Mouse (Mus musculus): ENCODE data around the gene Nup50. TPM values are rescaled to one million over a fixed set of nuclear protein-coding genes. Genes with fewer than 3 reads are reported as not detected.
A peak's percentile ranks its signal among the peaks of the same experiment; 100 is the strongest.

The Nup50 gene
- polyA plus RNA-seq, 1 experiment from 2014 or later = 20.4 TPM

DNA sequence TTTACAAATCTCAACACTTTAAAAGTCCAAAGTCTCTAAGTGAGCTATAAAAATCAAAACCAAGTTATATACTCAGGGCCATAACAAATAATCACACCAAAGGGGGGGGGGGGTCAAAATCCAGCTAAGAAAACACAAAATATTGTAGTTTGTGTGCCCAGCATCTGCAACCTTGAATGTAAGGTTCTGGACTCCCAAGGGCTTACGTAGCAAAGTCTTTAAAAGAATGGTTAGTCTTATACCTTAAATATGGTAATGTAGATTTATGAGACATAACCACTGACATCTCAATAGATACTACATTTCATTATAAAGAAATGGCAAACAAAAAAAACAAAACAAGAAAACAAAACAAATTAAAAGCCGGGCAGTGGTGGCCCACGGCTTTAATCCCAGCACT is 3.3 kb upstream of the Nup50 start, which contains the start of gene Gm29666:
Gene Gm29666, minus strand, starts transcription at position 101 of the 400 bp plus-strand sequence.
- no peak within 1 kb of the TSS for H3K9ac ChIP-seq
- H3K4me3 ChIP-seq = no peak within 1 kb of the TSS
- WGBS = 86% methylated on average over 3 of the region's 3 CpGs
- H3K36me3 ChIP-seq = 0 out of 2 replicates have a peak, but pooled peaks cover 4% of the 10 kb centered on the region
- no peak for ATAC-seq (ENCODE audit: extremely low read depth, insufficient number of reproducible peaks, low FRiP score, low TSS enrichment)
- no peak within 1 kb of the TSS for H3K4me2 ChIP-seq
- no peaks in the 10 kb centered on the region for H3K9me3 ChIP-seq
- no peak within 1 kb of the TSS for H3K27ac ChIP-seq (replicated peaks)
- H3K27me3 ChIP-seq (replicated peaks) = no peaks in the 10 kb centered on the region
- H3K4me1 ChIP-seq = peaks cover 20% of the 10 kb centered on the region

DNA sequence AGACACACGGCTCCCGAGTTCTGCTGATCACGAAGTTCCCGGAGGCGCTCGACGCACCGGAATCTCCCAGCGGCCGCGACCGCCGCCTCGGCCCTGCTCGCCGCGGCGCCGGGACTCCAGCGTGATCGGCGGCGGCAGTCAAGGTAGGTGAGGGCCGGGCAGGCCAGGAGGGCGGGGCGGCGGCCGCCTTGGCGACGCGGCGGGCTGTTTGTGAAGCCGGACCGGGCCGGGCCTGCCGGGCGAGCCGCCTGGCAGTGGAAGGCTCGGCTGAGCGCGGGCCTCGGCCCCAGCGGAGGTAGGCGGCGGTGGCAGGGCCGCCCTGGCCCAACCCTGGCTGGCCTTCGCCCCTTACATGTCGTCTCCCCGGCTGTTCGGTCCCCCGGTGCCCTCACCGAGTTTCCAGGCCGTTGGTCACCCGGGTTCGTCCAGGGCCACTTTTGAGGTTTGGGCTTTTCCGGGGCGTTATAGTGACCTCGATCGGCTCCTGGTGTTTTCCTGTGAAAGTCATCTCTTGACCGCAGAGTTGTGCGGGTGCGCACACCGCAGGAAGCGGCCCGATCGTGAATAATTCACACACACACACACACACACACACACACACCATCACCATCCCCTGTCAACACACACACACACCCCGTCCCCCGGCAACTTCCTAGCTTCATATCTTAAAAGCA is 434 bp downstream of the Nup50 start:
- H3K4me2 ChIP-seq = peak overlapping the region; percentile 85
- peaks cover 32% of the 10 kb centered on the region for H3K4me1 ChIP-seq
- peak overlapping the region; percentile 97 for H3K27ac ChIP-seq (replicated peaks)
- peak; percentile 79 for ATAC-seq (ENCODE audit: extremely low read depth, insufficient number of reproducible peaks, low FRiP score, low TSS enrichment)
- H3K27me3 ChIP-seq (replicated peaks) = no peaks in the 10 kb centered on the region
- H3K36me3 ChIP-seq = peaks cover 20% of the 10 kb centered on the region
- peak overlapping the region; percentile 99 for H3K9ac ChIP-seq
- WGBS = under 1% methylated on average over 68 of the region's 68 CpGs
- no peaks in the 10 kb centered on the region for H3K9me3 ChIP-seq
- peak overlapping the region; percentile 99 for H3K4me3 ChIP-seq

DNA sequence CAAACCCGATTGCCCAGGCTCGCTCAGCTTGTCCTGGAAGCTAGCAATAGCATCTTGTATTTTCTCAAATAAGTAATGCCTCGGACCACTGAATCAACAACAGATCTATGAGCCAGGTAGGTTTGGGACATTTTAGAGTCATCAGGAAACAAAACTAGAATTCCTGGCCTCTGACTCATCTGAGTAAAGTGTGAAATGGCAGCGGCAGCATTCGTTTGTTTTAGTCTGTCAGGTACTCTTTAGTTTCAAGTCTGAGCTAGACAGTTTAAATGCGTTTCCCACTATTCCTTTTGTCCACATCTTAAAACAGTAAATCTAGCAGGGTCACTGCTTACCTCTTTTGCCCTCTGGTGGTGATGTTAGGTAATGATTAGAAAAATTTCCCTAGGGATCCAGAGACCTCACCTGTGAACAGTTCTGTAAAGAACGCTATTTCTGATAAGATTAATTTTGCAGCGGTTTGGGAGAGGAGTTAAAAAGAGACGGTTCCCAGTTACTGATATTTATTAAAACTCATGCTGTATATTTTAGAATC is 1.6 kb downstream of the Nup50 start:
- no peak for ATAC-seq (ENCODE audit: extremely low read depth, insufficient number of reproducible peaks, low FRiP score, low TSS enrichment)
- WGBS = 10% methylated on average over 9 of the region's 9 CpGs

DNA sequence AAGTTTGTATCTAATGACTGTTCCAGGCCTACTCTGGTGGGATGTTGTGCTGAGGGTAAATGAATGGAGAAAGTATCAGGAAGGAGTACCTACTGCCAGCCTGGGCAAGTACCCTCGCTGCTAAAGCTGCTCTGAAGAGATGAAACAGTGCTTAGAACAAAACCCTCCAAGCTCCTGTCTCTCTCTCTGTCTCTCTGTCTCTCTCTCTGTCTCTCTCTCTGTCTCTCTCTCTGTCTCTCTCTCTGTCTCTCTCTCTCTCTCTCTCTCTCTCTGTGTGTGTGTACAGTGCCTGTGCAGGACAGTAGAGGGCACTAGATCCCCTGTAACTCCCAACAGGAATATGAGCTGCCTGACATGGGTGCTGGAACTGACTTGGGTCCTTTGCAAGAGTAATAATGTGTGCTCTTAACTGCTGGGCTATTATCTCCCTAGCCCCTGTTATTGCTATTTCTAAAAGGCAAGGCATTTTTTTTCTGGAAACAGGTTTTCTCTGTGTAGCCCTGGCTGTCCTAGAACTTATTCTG is 2.3 kb downstream of the Nup50 start:
- Histone ChIP-seq H3K4me3 (peak overlapping the region; percentile 99), H3K9me3 (no peaks in the 10 kb centered on the region), H3K4me1 (peaks cover 32% of the 10 kb centered on the region), H3K27ac (replicated peaks) (no peak overlapping the region), H3K9ac (peak overlapping the region; percentile 37; the same call in 1 of the 2 replicates), H3K36me3 (peaks cover 35% of the 10 kb centered on the region), H3K4me2 (peak overlapping the region; percentile 85), H3K27me3 (replicated peaks) (no peaks in the 10 kb centered on the region)
- WGBS = 71% methylated on average over 1 of the region's 1 CpGs
- ATAC-seq (ENCODE audit: extremely low read depth, insufficient number of reproducible peaks, low FRiP score, low TSS enrichment) = no peak

More for the DNA sequence above, 1.6 kb downstream of the Nup50 start:
- Histone ChIP-seq H3K36me3 (peaks cover 28% of the 10 kb centered on the region), H3K9ac (peak overlapping the region; percentile 99), H3K4me3 (peak overlapping the region; percentile 99), H3K9me3 (no peaks in the 10 kb centered on the region), H3K27me3 (replicated peaks) (no peaks in the 10 kb centered on the region), H3K4me2 (peak overlapping the region; percentile 85), H3K4me1 (peaks cover 32% of the 10 kb centered on the region), H3K27ac (replicated peaks) (peak overlapping the region; percentile 97)

DNA sequence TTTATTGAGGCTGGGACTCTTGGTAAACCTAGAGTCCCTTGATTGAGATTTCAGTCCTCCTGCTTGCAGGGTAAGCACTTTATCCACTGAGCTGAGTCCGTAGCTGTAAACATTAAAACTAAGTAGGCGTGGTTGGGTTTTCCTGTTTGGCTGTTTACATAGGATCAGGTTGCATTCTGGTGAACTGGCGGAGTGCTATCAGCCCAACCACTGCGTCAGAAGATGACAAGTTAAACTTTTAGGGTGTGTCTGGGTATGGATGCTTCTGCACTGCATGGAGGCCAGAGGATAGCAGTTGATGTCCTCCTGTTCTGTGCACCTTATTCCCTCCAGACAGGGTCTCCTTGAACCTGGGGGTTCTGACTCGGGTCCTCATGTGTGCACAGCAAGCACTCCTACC is 9.1 kb downstream of the Nup50 start:
- no peaks in the 10 kb centered on the region for H3K4me1 ChIP-seq
- no peaks in the 10 kb centered on the region for H3K27me3 ChIP-seq (replicated peaks)
- no peak overlapping the region for H3K27ac ChIP-seq (replicated peaks)
- H3K4me2 ChIP-seq = no peak overlapping the region
- H3K9me3 ChIP-seq = no peaks in the 10 kb centered on the region
- H3K4me3 ChIP-seq = no peak overlapping the region
- H3K9ac ChIP-seq = no peak overlapping the region
- peaks cover 100% of the 10 kb centered on the region for H3K36me3 ChIP-seq
- no peak for ATAC-seq (ENCODE audit: extremely low read depth, insufficient number of reproducible peaks, low FRiP score, low TSS enrichment)
- WGBS = 70% methylated on average over 5 of the region's 5 CpGs

DNA sequence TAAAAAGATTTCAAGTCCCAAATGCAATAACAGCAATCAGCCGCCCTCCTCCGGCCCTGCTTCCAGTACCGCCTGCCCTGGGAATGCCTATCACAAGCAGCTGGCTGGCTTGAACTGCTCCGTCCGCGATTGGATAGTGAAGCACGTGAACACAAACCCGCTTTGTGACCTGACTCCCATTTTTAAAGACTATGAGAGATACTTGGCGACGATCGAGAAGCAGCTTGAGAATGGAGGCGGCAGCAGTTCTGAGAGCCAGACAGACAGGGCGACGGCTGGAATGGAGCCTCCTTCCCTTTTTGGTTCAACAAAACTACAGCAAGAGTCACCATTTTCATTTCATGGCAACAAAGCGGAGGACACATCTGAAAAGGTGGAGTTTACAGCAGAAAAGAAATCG is 11.7 kb downstream of the Nup50 start:
- no peaks in the 10 kb centered on the region for H3K9me3 ChIP-seq
- no peak overlapping the region for H3K4me3 ChIP-seq
- peaks cover 100% of the 10 kb centered on the region for H3K36me3 ChIP-seq
- no peak overlapping the region for H3K27ac ChIP-seq (replicated peaks)
- no peak overlapping the region for H3K4me2 ChIP-seq
- H3K9ac ChIP-seq = no peak overlapping the region
- 0 out of 2 replicates have a peak, but pooled peaks cover 4% of the 10 kb centered on the region for H3K4me1 ChIP-seq
- ATAC-seq (ENCODE audit: extremely low read depth, insufficient number of reproducible peaks, low FRiP score, low TSS enrichment) = no peak
- WGBS = 89% methylated on average over 16 of the region's 16 CpGs
- no peaks in the 10 kb centered on the region for H3K27me3 ChIP-seq (replicated peaks)

DNA sequence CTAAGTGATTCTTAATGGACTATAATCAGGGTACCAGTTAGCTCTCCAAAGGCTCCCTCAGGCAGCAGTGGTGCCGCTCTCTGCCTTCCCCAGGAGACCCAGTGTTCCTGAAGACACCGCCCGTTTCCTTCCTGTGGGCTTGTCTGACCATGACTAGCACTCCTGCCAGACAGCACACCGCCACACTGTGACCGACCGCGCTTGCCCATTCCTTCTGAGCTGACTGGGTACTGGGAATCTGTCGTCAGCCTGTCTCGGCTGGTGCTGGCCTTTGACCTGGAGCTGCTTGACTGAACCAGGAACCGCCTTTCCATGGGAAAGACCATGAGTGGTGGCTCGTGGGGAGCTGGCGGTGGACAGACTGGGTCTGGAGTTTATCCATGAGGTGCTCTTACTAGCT is 16.9 kb downstream of the Nup50 start:
- 56% methylated on average over 12 of the region's 12 CpGs for WGBS
- no peaks in the 10 kb centered on the region for H3K27me3 ChIP-seq (replicated peaks)
- no peak overlapping the region for H3K4me3 ChIP-seq
- H3K27ac ChIP-seq (replicated peaks) = no peak overlapping the region
- no peaks in the 10 kb centered on the region for H3K9me3 ChIP-seq
- ATAC-seq (ENCODE audit: extremely low read depth, insufficient number of reproducible peaks, low FRiP score, low TSS enrichment) = no peak
- H3K4me1 ChIP-seq = peaks cover 14% of the 10 kb centered on the region
- no peak overlapping the region for H3K9ac ChIP-seq
- H3K36me3 ChIP-seq = peaks cover 86% of the 10 kb centered on the region
- no peak overlapping the region for H3K4me2 ChIP-seq

DNA sequence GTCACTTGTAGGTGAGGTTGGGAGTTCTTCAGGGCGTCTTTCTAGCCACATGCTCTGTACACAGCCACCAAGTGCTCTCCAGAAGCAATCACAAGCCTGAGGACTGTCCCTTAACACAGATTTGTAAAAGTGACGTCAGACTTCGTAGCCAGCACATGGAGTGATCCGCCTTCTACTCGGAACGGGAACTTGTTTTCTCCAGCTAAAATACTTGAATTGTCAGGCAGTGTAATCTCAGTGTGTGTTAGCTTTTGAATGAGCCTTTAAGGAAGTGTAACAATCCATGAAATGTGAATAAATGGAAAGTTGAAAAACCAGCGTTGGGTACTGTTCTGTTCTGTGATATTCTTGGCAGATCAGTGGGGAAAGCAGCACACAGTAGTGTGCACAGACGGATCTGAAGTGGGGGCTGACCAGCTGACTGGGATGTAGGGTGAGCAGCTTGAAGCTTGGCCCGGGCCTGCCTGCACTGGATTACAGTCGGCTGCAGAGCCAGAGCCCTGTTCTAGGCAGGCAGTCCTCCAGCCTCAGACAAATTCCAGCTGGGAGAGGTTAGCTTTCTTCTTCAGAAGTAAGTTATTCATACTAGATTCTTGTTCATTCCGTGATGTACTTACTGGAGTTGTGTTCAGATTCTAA is 19.6 kb downstream of the Nup50 start:
- no peak overlapping the region for H3K27ac ChIP-seq (replicated peaks)
- H3K36me3 ChIP-seq = peaks cover 61% of the 10 kb centered on the region
- no peaks in the 10 kb centered on the region for H3K9me3 ChIP-seq
- no peak overlapping the region for H3K9ac ChIP-seq
- 64% methylated on average over 11 of the region's 11 CpGs for WGBS
- peaks cover 14% of the 10 kb centered on the region for H3K4me1 ChIP-seq
- no peak for ATAC-seq (ENCODE audit: extremely low read depth, insufficient number of reproducible peaks, low FRiP score, low TSS enrichment)
- no peaks in the 10 kb centered on the region for H3K27me3 ChIP-seq (replicated peaks)
- no peak overlapping the region for H3K4me2 ChIP-seq
- no peak overlapping the region for H3K4me3 ChIP-seq

DNA sequence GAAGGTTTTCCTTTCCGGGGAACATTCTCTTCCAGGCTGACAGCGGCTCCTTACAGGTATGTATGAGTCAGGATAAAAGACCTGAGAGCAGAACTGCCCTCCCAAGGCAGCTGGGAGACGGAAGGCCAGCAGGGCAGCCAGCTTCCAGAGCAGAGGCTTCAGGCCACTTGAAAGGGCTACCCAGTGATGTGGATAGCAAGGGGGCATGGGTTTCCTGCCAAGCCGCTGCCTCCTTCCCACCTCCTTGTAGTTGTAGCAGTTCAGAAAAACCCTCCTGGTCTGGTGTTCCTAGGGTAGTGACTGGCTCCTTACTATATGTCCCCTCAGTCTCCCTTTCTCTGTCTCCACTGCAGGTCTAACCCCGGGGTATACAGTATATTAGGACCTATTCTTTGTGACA is 21.1 kb downstream of the Nup50 start:
- Histone ChIP-seq H3K27me3 (replicated peaks) (no peaks in the 10 kb centered on the region), H3K9ac (no peak overlapping the region), H3K9me3 (no peaks in the 10 kb centered on the region), H3K36me3 (peaks cover 61% of the 10 kb centered on the region), H3K4me3 (no peak overlapping the region), H3K27ac (replicated peaks) (peak overlapping the region; percentile 55; the same call in 1 of the 2 replicates), H3K4me1 (peaks cover 22% of the 10 kb centered on the region), H3K4me2 (no peak overlapping the region)
- ATAC-seq (ENCODE audit: extremely low read depth, insufficient number of reproducible peaks, low FRiP score, low TSS enrichment) = no peak
- WGBS = 75% methylated on average over 5 of the region's 5 CpGs

DNA sequence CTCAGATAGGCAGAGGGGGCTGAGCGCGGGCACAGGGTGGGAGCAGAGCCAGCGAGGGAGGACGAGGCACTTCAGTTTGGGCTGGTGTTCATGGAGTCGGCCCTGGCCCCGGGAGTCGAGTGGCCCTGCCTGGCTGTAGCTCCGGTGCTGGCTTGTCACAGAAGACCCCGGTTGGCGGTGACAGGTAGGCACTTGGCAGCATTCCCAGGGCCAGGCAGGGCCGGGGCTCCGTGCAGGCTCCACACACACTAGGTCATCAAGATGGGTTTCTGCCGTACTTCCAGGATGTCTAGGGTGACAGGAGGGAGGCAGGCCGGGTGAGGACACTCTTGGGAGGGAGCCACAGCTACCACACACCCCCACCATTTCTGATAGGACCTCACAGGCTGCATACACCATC is 25.8 kb downstream of the Nup50 start:
- Histone ChIP-seq H3K9ac (0 out of 2 replicates have a peak overlapping the region, but pooled peaks have one; percentile 11), H3K4me3 (no peak overlapping the region), H3K27me3 (replicated peaks) (no peaks in the 10 kb centered on the region), H3K9me3 (no peaks in the 10 kb centered on the region), H3K4me2 (no peak overlapping the region), H3K36me3 (peaks cover 62% of the 10 kb centered on the region), H3K4me1 (peaks cover 25% of the 10 kb centered on the region), H3K27ac (replicated peaks) (0 out of 2 replicates have a peak overlapping the region, but pooled peaks have one; percentile 45)
- no peak for ATAC-seq (ENCODE audit: extremely low read depth, insufficient number of reproducible peaks, low FRiP score, low TSS enrichment)
- 51% methylated on average over 14 of the region's 14 CpGs for WGBS

DNA sequence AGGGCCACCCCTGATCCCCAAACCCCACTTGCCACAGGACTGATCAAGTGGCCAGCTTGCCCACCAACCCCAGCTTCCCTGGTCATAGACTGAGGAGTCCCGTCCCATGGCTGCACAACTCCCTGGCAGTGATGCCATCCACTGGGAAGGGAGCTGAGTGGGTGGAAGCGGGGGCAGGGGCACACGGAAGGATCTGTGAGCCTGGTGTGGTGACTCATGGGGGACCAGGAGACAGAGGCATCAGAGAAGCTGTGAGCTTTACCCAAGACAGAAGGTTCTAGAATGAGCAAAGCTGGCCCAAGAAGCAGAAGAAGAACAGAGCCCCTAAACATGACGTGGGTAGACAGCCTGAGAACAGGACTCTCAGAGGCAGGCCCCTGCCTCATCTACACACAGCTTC is 26.8 kb downstream of the Nup50 start:
- 84% methylated on average over 4 of the region's 4 CpGs for WGBS
- Histone ChIP-seq H3K9me3 (no peaks in the 10 kb centered on the region), H3K4me1 (peaks cover 15% of the 10 kb centered on the region), H3K27ac (replicated peaks) (no peak overlapping the region), H3K27me3 (replicated peaks) (no peaks in the 10 kb centered on the region), H3K4me2 (no peak overlapping the region), H3K4me3 (no peak overlapping the region), H3K9ac (no peak overlapping the region), H3K36me3 (peaks cover 66% of the 10 kb centered on the region)
- no peak for ATAC-seq (ENCODE audit: extremely low read depth, insufficient number of reproducible peaks, low FRiP score, low TSS enrichment)

Data from heart, embryonic 13.5 days (tissue).